Mouse (Mus musculus) left cerebral cortex, postnatal 36 days (tissue): ENCODE results near the gene Dnaaf3. TPM values are rescaled to one million over a fixed set of nuclear protein-coding genes. Genes with fewer than 3 reads are reported as not detected.

Source experiments
- DNase-seq, 2 experiments: peaks; one replicate each; pipeline ENCODE4 v3.0.0; 2021 to 2022; ENCODE audit warnings: low spot score in 2 of 2, mixed read lengths in 1 of 2
- intact Hi-C: fragments of 180-260 bp; cut with DNase I; formaldehyde crosslinking; loops from one replicate; pipeline ENCODE4 v1.15.1; 2025
- total RNA-seq, 2 experiments: library from RNA; stranded (reverse); gene quantifications; 2 replicates each; pipeline ENCODE4 v1.2.3; 2021

Gene Dnaaf3
- total RNA-seq, 2 experiments from 2014 or later, result 0.27 to 0.34 TPM

DNA sequence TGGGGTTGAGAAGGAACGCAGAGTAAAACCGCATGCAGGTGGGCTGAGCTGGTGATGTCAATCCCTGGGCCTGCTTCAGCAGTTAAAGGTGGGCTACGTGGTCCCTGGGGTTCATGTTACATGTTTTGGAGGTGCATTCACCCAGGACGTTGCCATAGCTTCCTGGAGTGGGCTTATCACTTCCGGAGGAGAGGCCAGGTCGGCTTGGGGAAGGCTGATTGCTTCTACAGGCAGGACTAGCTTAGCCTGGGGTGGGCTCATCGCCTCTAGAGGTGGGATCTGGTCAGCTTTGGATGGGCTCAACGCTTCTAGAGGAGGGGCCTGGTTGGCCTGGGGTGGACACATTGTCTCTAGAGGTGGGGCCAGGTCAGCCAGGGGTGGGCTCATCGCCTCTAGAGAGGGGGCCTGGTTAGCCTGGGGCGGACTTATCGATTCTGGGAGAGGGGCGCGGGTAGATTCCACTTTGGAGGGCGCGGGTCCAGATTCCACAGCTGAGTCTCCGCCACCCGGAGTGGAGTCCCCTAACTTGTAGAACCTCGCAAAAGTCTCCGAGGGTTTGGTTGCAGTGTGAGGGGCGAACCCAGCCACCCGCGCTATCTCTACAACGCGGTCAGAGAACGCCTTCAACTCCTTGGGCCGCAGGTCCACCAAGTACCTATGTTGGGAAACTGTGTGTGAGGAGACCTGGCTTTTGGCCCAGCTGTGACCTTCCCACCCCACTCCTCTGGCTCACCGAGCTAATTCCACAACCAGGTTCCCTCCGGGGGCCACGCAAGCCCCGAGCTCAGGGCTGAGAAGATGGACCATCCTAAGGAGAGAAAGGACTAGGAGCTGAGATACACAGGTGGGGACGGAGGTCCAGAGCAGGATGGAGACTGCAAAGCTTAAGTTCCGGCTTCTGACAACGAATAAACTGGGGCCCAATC, 8.8 kb downstream of the Dnaaf3 start:
- intact Hi-C loops, result loop anchor here (10.0 kb wide), 1 partner anchor 89 kb away; no protein-coding TSS in a partner anchor
- DNase-seq, result no peak

DNA sequence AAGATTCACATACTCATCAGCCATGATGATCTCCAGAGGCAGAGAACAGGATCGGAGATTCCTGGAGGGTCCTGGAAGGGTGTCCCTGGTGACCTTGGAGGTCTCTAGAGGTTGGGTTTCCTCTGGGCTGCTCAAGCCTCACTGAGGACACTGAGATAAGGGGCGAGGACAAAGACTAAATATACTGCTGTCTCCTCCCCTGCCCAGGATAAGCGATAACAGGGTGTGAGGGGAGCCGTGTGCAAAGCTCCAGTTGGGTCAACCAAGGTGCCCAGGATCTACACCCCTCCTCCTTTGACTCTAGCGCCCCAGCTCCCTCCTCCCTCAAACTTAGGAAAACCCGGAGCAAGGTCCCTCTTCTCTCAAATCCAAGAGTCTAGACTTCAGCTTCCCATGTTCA, 10.0 kb downstream of the Dnaaf3 start:
- intact Hi-C loops, result loop anchor here (10.0 kb wide), 1 partner anchor 87 kb away; no protein-coding TSS in a partner anchor
- no peak for DNase-seq

DNA sequence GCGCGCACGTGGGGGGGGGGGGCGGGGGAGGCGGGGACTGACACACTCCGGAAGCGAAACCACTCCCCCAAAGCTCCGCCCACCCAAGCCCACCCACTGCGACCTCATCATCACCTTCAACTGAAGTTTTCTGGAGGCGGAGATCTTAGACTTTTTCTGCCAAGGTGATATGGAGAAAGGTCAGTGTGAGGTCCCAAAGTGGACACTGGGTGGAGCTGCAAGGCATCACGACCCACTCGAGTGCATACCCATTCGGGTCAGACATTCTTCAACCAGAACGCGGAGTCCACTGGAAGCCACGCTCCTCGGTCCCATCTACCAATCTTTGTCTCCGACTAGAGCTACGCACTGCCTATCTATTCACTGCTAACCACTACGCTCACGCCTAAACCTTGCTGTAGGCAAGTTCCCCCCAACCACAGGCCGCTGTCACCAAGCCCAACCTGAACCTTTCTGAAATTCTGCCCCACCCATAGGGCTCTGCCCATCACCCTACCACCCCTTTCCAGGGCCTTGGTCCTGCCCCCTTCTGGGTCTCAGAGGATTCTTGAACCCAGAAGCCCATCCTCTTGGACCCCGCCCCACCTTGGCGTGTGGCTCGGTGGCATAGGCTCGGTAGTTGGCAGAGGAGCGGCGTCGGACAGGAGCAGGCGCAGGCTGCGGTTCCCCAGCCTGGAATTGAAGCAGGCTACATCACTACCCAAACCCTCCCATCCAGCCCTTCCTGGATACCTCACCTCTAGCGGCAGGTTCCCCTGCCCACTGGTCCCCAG, 10.8 kb downstream of the Dnaaf3 start:
- intact Hi-C loops, result loop anchor here (10.0 kb wide), 1 partner anchor 87 kb away; no protein-coding TSS in a partner anchor
- no peak for DNase-seq

DNA sequence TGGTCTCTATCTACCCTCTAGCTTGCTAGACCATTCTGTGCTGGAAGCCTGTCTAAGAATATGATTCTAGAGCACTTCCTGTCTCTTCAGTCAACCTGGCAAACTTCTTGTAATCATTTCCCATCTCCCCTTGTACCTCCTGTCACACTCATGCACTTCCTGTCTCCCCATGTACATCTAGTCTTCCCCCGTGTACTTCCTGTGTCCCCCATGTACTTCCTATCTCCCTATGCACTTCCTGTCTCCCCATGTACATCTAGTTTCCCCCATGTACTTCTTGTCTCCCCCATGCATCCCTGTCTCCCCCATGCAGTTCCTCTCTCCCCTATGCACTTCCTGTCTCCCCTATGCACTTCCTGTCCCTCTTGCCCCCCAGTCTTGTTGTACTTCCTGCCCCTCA, 13.8 kb downstream of the Dnaaf3 start:
- intact Hi-C loops, result no loop called here
- DNase-seq, result no peak

DNA sequence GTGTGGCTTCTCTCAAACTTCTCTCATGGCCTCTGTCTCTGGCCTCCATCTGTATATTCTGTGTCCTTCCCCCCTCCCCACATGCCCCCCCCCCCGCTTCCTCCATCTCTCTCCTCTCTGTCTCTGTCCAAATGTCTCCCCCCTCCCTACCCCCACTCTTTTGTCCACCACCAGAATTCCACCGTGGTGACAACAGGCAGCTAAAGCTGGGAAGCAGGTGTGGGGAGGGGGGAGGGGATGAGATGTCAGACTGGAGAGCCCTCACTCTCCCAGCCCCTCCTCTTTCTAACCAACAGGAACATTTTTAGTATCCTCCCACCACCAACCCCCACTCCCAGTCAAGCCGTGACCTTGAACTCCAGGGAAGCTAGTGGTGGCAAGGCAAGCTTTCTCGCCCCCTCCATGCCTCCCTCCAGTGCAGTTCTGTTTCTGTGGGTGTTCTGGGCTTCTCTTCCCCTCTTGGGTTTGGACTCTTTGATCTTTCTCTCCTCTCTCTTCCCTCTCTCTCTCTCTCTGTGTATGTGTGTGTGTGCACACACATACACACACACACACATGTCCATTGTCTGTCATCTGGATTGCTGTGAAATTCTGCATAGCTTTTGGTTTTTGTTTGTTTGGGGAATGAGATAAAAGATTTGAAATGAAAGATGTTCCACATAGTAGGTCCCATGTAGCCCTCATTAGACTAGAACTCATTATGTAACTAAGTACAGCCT, 15.8 kb downstream of the Dnaaf3 start, which contains the start of gene Tnnt1:
Gene Tnnt1, minus strand, starts transcription at position 51 of the 719 bp plus-strand sequence.
- DNase-seq, result no peak
- intact Hi-C loops, result no loop called here

DNA sequence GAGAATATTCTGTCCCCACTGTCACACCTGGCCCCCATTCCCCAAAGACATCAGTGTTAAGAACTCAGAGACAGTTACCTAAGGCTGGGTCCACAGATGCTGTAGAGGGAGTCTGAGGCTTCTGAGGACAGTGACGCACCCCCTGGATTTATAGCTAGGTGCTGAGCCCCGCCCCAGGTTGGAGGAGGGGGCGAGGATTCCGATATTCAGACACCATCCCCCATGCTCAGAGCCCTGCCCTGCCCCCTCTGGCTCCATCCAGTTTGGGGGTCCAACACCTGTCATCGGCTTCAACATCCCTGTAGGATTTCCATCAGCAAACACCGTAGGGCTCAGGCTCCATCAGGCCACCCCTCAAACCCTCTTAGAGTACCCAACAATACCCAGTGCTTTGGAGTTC, 16.4 kb downstream of the Dnaaf3 start:
- no peak for DNase-seq
- intact Hi-C loops, result no loop called here

DNA sequence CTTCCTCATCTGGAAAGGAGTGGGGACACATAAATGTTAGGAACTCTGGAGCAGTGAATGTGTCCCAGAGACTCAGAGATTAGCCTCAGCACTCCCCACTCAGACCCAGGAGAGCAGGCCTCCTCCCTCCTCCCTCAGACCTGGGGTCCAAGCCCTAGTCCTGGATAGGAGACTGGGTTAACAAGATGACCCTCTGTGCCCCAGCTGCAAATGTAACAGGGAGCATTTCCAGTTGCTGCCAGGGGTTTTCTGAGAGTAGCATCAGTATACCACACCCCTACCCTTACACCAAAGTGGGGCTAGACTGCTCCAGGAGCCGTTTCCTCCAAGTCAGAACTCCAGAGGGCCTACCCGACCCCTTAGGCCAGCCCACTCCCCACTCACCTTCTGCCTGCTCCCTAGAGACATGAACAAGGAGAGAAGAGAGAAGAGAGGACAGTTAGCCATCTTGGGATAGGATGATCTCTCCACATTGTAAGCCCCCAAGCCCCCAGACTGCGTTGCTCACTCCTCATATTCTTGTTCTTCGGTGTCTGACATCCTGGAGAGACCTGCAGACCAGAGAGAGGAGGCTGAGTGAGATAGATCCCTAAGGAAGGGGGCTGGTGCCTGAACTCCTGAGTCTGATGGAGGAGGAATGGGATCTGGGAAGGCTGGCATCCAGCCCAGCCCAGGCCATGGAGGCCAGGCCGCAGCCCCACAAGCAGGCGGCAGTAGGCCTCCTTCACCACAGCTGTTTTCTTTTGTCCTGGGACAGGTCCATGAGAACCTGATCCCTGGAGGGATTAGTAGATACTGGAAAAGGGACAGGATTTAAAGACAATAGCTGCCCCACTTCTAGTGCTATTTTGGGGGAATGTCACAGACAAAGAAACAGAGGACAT, 18.2 kb downstream of the Dnaaf3 start:
- DNase-seq, result no peak
- intact Hi-C loops, result no loop called here

DNA sequence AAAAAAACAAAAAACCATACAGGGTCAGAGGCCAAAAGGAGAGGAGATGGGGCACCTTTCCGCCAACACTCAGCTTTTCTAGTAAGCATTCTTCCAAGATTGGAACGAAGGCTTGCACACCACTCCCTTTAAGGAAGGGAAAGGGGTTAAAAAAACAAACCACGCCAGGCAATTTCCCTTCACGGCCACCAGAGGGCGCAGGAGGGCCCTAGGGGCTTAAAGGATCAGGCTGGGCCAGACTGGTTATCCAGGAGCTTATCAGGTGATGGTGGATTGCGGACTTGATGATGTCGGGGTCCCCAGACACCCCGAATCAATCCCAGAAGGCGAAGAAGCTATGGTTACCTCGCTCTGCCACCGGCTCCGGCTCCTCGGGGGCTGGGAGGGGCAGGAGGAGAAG, 19.0 kb downstream of the Dnaaf3 start:
- DNase-seq, result no peak

DNA sequence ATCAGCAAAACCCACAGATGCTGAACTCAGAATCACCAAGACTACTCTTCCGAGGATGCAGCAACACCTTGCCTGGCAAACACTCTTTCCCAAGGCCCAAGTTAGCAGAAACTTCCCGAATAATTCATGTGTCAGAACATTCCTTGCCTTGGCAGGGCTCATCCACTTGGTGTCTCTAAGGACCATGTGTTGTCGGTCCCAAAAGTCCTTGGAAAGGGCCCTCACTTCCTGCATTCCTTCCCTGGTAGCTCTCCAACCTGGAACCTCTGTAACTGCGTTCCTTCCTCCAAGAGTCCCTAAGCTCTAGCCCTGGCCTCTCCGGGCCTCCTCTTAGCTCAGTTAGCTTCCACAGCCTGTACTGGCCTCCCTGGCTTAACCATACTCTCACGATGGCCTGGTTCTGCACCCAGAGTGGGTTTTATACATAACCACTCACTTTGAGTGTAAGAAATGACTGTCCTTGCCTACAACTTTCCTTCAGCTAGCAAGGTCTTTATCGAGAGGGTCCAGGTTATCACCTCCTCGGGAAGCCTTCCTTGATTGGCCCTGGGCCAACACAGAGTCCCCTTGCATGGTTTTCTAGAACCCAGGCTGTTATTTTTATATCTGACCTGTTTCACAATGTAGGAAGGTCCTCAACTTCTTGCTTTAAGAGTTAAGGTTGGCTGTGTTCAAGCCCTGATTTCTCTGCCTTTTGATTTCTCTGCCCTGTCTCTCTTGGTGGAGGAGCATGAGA, 20.6 kb downstream of the Dnaaf3 start:
- no peak for DNase-seq
- intact Hi-C loops, result no loop called here

More for the DNA sequence above, 19.0 kb downstream of the Dnaaf3 start:
- intact Hi-C loops, result no loop called here

DNA sequence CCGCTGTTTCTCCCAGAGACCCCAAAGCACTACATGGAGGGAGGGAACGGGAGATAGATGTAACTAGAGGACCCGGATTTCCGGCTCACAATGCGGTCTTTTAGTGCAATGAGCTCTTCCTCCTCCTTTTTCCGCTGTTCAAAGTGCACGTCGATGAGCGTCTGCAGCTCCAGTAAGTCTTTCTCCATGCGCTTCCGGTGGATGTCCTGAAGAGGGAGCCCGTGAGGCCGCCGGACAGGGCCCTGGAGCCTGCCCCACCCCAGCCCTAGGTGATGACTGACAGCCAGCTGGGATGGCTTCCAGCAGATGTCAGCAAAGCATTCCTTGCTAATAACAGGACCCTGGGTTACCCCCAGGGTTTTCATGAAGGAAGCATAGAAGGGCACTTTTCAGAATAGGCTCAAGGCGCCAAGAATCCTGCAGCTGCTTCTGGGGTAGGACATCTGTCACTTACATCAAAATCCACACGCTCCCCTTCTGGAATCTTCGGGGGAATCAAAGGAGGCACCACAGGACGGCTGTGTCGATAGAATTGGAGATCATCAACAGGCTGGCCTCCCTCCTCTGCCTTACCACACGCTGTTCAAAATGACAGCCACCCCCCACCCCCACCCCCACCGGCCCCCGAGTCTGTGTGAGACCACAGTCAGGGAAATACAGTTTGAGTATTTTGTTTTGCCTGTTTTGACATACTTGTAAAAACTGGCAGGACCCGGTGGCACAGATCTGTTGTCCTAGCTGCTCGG, 22.2 kb downstream of the Dnaaf3 start:
- intact Hi-C loops, result no loop called here
- peak in 1 of 2 experiments; percentile 33 for DNase-seq

DNA sequence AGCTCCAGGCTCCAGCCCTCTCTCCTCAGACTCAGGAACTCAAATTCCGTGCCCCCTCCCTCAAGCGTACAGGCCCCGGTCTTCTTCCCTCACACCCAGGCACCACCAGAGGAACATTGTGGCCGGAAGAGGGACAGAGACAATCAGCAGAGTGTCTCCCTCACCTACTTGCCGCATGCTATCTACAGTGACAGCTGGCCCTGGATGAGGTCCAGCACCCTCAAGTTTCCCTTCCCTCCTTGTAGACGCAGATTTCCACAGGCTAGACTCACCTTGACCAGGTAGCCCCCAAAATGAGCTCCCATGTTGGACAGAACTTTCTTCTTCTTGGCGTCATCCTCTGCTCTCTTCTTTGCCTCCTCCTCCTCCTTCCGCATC, 23.5 kb downstream of the Dnaaf3 start:
- no peak for DNase-seq
- intact Hi-C loops, result no loop called here

DNA sequence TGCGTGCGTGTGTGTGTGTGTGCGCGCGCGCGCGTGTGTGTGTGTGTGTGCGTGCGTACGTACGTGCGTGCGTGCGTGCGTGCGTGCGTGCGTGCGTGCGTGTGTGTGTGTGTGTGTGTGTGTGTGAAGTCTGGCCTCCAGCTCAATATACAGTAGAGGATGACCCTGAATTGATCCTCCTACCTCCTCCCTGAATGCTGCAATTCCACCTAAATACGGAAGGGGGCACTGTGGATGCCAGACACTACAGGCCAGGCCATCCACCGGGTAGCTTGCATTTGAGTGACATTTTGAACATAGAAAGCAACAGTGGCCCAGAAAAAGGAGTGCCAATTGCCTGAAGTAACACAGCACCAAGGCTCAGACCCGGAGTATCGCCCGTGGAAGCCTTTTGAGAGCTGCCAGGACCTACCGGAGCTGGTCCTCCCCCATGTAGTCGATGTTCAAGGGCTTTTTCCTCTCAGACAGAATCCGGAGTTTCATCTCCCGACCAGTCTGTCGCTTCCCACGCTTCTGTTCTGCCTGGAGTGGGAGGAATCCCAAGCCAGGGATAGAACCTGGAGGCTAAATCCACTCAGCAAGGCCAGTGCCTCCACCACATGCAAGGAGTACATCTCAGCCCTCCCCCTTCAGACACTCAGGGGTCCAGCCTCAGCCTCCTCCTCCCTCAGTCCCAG, 24.1 kb downstream of the Dnaaf3 start:
- intact Hi-C loops, result no loop called here
- DNase-seq, result peak; percentile 38 to 42

DNA sequence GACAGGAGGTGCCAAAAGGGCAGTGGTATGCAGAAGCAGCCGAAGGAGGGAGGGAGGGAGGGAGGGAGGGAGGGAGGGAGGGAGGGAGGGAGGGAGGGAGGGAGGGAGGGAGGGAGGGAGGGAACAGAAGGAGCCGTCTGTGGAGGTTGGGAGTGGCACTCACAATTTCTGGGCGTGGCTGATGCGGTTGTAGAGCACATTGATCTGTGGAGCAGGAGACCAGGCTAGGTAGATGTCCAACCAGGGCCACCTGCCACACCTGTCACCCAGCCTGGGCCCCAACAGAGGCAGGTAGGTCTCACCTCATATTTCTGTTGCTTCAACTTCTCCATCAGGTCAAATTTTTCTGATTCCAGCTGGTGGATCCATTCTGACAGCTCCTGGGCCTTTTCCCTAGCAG, 25.0 kb downstream of the Dnaaf3 start:
- no peak for DNase-seq
- intact Hi-C loops, result no loop called here

DNA sequence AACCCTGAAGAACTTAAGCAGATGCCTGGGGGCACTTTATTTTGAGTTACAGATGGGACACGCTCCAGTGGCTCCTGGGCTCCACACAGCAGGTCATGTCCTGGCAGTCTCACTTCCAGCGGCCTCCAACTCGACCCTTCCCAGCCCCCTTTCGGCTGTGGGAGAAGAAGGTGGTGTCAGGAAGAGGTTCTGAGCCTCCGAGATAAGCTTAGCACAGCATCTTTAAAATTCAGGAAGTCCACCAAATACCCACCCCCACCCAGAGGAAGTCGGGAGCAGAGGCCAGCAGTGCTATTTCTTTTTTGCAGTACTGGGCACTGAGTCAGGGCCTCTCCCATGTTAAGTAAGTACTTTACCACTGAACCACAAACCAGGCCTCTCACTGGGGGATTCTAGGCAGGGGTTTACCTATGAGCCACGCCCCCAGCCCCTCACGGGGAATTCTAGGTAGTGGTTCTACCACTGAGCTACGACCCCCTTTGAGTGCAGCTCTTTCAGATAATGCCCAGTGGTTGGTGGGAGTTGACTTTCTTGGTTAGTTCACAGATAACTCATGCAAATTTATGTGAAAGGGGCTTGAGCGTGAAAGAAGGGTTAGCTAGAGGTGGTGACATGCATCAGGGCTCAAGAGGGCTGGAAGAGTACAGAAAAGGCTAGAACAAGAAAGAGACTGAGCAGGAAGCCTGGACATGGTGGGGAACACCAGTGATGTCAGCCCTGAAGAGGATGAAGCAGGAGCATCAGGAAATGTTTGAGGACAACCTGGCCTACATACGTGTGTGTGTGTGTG, 27.4 kb downstream of the Dnaaf3 start:
- intact Hi-C loops, result no loop called here
- no peak for DNase-seq

DNA sequence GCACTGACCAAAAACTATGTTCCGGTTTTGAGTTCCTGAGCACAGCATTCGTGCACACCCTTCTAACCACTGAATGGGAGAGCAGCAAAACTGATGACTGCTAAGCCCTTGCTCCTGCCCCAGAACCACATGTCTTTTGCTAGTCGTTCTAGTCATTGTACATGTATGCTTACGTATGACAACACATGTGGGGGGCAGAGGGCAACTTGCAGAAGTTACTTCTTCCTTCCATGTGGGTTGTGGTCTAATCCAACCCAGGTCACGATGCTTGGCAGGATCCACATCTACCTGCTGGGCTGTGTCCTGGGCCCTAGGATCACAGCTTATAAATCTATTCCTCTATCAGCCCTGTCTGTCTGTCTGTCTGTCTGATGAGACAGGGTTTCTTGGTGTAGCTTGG, 28.4 kb downstream of the Dnaaf3 start:
- intact Hi-C loops, result no loop called here
- no peak for DNase-seq

DNA sequence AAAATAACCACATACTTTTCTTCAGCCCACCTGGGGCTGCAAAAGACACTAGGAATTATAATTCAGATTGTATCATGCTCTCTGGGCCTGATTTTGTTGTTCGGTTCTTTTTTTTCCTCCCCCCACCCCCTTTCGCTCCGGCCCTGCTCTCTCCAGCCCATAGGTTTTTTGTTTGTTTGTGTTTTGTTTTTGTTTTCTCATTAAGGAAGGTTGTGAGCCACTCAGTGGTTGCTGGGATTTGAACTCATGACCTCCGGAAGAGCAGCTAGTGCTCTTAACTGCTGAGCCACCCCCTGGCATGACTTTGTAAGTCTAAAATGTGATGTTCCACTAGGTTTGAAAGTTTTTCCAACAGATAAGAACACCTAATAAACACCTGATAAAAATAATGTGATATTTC, 29.2 kb downstream of the Dnaaf3 start:
- DNase-seq, result no peak
- intact Hi-C loops, result no loop called here
